14 mouse cellular contexts compared by ENCODE assay signal in genomic region chr16:14058541-14058940, GRCm38 (mm10).
DNase-seq lines count a peak whose midpoint lies in the region; TF ChIP-seq lines count a peak whose summit lies in the region.
"Had no signal": no experiment of that assay in that cellular context is flagged by ENCODE, and none has a peak within 500 bp of the region (broad histone marks: within the 10 kb centered on the region; RNA-seq: fewer than 3 reads in every experiment).

No protein-coding gene starts in this region.

- H3K27ac ChIP-seq in layer of hippocampus, adult 2 months: peak overlapping the region; percentile 11; the same call in 1 of the 2 replicates

- DNase-seq in layer of hippocampus, adult 2 months (ENCODE audit: low spot score in 2 of 2): no peak
- DNase-seq in layer of hippocampus, postnatal 36 days: no peak
- peak; percentile 10 for DNase-seq in embryo, embryonic 11 days
- peak; percentile 17 for DNase-seq in forelimb bud, embryonic 11.5 days (ENCODE audit: low read depth, low spot score)
- DNase-seq in retina, embryonic 14.5 days (ENCODE audit: low spot score): peak; percentile 30
- no peak for DNase-seq in layer of hippocampus, adult 18-20 months (ENCODE audit: low spot score in 2 of 2)
- DNase-seq in adrenal gland, postnatal 36 days: no peak
- DNase-seq: adrenal gland, postnatal 25 days; gastrocnemius, postnatal 10 days; kidney, adult 2 months; liver; lung, embryonic 14.5 days; spleen, adult 18-20 months had no signal

- no peak overlapping the region for H3K4me3 ChIP-seq in layer of hippocampus, adult 2 months
- H3K4me3 ChIP-seq: heart, embryonic 12.5 days had no signal

- no peak for TF ChIP-seq CTCF in layer of hippocampus, adult 2 months (conservative IDR thresholded peaks at IDR 0.05)

Comparison
In these comparisons a context has a peak if more than half of its experiments do, and no peak if none do; other contexts are left out.
1. DNase-seq: peak in embryo, embryonic 11 days (single experiment), forelimb bud, embryonic 11.5 days (single experiment) and retina, embryonic 14.5 days (single experiment); none in layer of hippocampus, adult 2 months (0 of 2), layer of hippocampus, postnatal 36 days (0 of 2), layer of hippocampus, adult 18-20 months (0 of 2) and adrenal gland, postnatal 36 days (0 of 2).